Comparison of ENCODE assay signal across 30 mouse cellular contexts in the genomic region with DNA sequence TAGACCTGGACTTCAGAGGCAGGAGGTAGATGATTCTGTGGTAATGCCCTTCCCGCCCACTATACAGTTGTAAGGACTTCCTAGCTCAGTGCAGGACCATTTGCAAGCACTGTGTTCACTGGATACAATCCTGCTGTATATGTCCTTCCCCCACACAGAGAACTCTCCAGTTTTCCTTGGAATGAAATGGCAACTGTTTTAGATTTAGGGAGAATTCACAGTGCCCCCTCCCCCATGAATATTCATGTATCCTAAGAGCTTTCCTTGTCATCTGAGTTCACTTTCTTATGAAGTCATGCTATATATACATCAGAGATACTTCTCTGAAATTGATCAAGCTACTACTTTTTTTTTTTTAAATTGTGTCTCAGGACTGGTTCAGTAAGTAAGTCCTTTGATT.
"Had no signal": no experiment of that assay in that cellular context is flagged by ENCODE, and none has a peak within 500 bp of the region (broad histone marks: within the 10 kb centered on the region; RNA-seq: fewer than 3 reads in every experiment).

No protein-coding gene starts in this region.

- DNase-seq: left cerebral cortex, postnatal 4 days; liver; liver, embryonic 13.5 days; liver, postnatal 0 days; lung, adult 18-20 months; lung, adult 2 months; lung, embryonic 14.5 days; lung, postnatal 10 days; lung, postnatal 14 days; lung, postnatal 36 days; lung, postnatal 4 days; midbrain, embryonic 14.5 days had no signal

- ATAC-seq: liver, embryonic 12.5 days; liver, postnatal 0 days; lung, postnatal 0 days; midbrain, embryonic 15.5 days; midbrain, embryonic 16.5 days had no signal

- H3K4me2 ChIP-seq: limb, embryonic 12.5 days; limb, embryonic 13.5 days; limb, embryonic 15.5 days; liver, embryonic 11.5 days; liver, embryonic 12.5 days; liver, embryonic 13.5 days; liver, embryonic 15.5 days; lung, embryonic 14.5 days; lung, embryonic 15.5 days; midbrain, embryonic 12.5 days; midbrain, embryonic 15.5 days; neural tube, embryonic 12.5 days had no signal

- H3K4me3 ChIP-seq: limb, embryonic 10.5 days; limb, embryonic 12.5 days; limb, embryonic 13.5 days; limb, embryonic 15.5 days; liver, embryonic 12.5 days; liver, embryonic 13.5 days; liver, embryonic 15.5 days; lung, embryonic 15.5 days; midbrain, embryonic 10.5 days; midbrain, embryonic 12.5 days; midbrain, embryonic 15.5 days; myocyte; neural tube, embryonic 12.5 days had no signal

- H3K27me3 ChIP-seq: limb, embryonic 12.5 days; limb, embryonic 13.5 days; limb, embryonic 15.5 days; liver, embryonic 12.5 days; liver, embryonic 13.5 days; liver, embryonic 15.5 days; lung, embryonic 15.5 days; megakaryocyte, embryonic 14.5 days; midbrain, embryonic 12.5 days; midbrain, embryonic 15.5 days; neural tube, embryonic 12.5 days had no signal

- H3K36me3 ChIP-seq: limb, embryonic 10.5 days; limb, embryonic 12.5 days; limb, embryonic 13.5 days; limb, embryonic 15.5 days; liver, embryonic 12.5 days; liver, embryonic 13.5 days; liver, embryonic 15.5 days; lung, embryonic 15.5 days; midbrain, embryonic 10.5 days; midbrain, embryonic 12.5 days; midbrain, embryonic 15.5 days; neural tube, embryonic 12.5 days had no signal

- H3K9ac ChIP-seq: limb, embryonic 12.5 days; limb, embryonic 13.5 days; limb, embryonic 15.5 days; liver, embryonic 12.5 days; liver, embryonic 13.5 days; liver, embryonic 14.5 days; liver, embryonic 15.5 days; liver, postnatal 0 days; lung, embryonic 14.5 days; lung, embryonic 15.5 days; midbrain, embryonic 12.5 days; midbrain, embryonic 15.5 days; neural tube, embryonic 12.5 days had no signal

- H3K27ac ChIP-seq: limb, embryonic 10.5 days; limb, embryonic 12.5 days; limb, embryonic 13.5 days; limb, embryonic 15.5 days; liver, embryonic 12.5 days; liver, embryonic 13.5 days; liver, embryonic 14.5 days; liver, embryonic 15.5 days; lung, embryonic 15.5 days; macrophage; midbrain, embryonic 10.5 days; midbrain, embryonic 12.5 days; midbrain, embryonic 15.5 days; neural tube, embryonic 12.5 days had no signal

- H3K4me1 ChIP-seq: limb, embryonic 10.5 days; limb, embryonic 15.5 days; liver, embryonic 12.5 days; liver, embryonic 13.5 days; liver, embryonic 15.5 days; lung, embryonic 15.5 days; neural tube, embryonic 12.5 days had no signal

- H3K9me3 ChIP-seq: limb, embryonic 10.5 days; limb, embryonic 12.5 days; limb, embryonic 13.5 days; limb, embryonic 15.5 days; liver, embryonic 12.5 days; liver, embryonic 13.5 days; liver, embryonic 15.5 days; lung, embryonic 15.5 days; megakaryocyte, embryonic 14.5 days; midbrain, embryonic 10.5 days; midbrain, embryonic 12.5 days; midbrain, embryonic 15.5 days; neural tube, embryonic 12.5 days had no signal
